Mouse (Mus musculus): ENCODE data around the gene Man1a. TPM values are rescaled to one million over a fixed set of nuclear protein-coding genes. Genes with fewer than 3 reads are reported as not detected.

Gene Man1a
- 10 to 100 TPM in 1 of 2 experiments, 1 to 10 TPM in 1; 1.5 to 10.6 TPM for polyA plus RNA-seq (2012; fragmentation: generic; extraction: Trizol)

DNA sequence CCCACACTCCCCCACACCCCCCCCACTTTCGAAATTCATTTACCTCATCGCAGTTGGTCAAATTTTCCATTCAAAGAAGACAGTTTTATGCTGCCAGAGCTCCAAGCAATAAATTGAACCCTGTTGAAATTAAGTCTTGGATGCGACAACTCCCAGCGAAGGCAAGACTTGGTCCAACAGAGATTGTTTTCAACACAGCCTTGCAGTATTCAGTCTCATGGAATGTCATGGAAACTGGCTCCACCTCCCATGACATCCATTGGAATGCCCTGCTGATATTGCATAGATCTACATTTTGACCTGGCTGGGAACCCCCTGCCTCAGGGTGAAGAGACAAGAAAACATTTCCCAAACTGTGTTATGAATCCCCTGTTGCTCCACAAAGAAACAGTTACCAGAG, at the start of gene Man1a:
Man1a (minus strand) TSS at position 190 of the 400 bp plus-strand sequence.

